Mouse (Mus musculus): ENCODE measurements around the gene Olfr1417. TPM values are rescaled to one million over a fixed set of nuclear protein-coding genes. Genes with fewer than 3 reads are reported as not detected.

Gene Olfr1417
- polyA plus RNA-seq, 1 experiment from 2014 or later: 0.38 TPM

GRCm38 (mm10) chr19:11777191-11777865 is 61.7 kb downstream of the Olfr1417 start:
- WGBS: 63% methylated on average over 7 of the region's 7 CpGs
- ATAC-seq: peak; percentile 79

More at GRCm38 (mm10) chr19:11777191-11777865, 61.7 kb downstream of the Olfr1417 start:
- Histone ChIP-seq H3K4me3 (ENCODE audit: low read depth, low read length) (no peak overlapping the region), H3K27ac (ENCODE audit: low read length) (no peak overlapping the region), H3K9ac (ENCODE audit: low read depth, low read length) (no peak overlapping the region), H3K9me3 (replicated peaks; ENCODE audit: control insufficient read depth, low read length, poor library complexity, severe bottlenecking) (no peaks in the 10 kb centered on the region), H3K4me2 (ENCODE audit: low read length) (no peak overlapping the region), H3K27me3 (ENCODE audit: control insufficient read depth, insufficient read depth, low read depth, low read length) (no peaks in the 10 kb centered on the region), H3K36me3 (ENCODE audit: control insufficient read depth, insufficient read depth, low read length) (peaks cover 11% of the 10 kb centered on the region), H3K4me1 (ENCODE audit: control insufficient read depth, insufficient read depth, low read length) (no peaks in the 10 kb centered on the region)

Other genes starting within 250 kb of the Olfr1417 start
- 1.6 and 1.9 TPM in 2 replicates for gene Ms4a6d, start 234.4 kb downstream of the Olfr1417 start, polyA plus RNA-seq (2015; fragmentation: Nextera tagmentation; extraction: Ambion mirVana)
- not detected in 2 replicates for gene Ms4a2, start 215.5 kb downstream of the Olfr1417 start, polyA plus RNA-seq (2015; fragmentation: Nextera tagmentation; extraction: Ambion mirVana)
- not detected in 2 replicates for gene Ms4a3, start 198.4 kb downstream of the Olfr1417 start, polyA plus RNA-seq (2015; fragmentation: Nextera tagmentation; extraction: Ambion mirVana)
- gene Oosp2, start 178.7 kb downstream of the Olfr1417 start, polyA plus RNA-seq (2015; fragmentation: Nextera tagmentation; extraction: Ambion mirVana): not detected in 2 replicates
- not detected in 2 replicates for gene Oosp1, start 148.1 kb downstream of the Olfr1417 start, polyA plus RNA-seq (2015; fragmentation: Nextera tagmentation; extraction: Ambion mirVana)
- not detected in 2 replicates for gene Oosp3, start 142.2 kb downstream of the Olfr1417 start, polyA plus RNA-seq (2015; fragmentation: Nextera tagmentation; extraction: Ambion mirVana)
- not detected in 2 replicates for gene Gif, start 91.7 kb downstream of the Olfr1417 start, polyA plus RNA-seq (2015; fragmentation: Nextera tagmentation; extraction: Ambion mirVana)
- 45.7 and 46.3 TPM in 2 replicates for gene Mrpl16, start 68.8 kb downstream of the Olfr1417 start, polyA plus RNA-seq (2015; fragmentation: Nextera tagmentation; extraction: Ambion mirVana)
- gene Stx3, start 19.8 kb downstream of the Olfr1417 start, polyA plus RNA-seq (2015; fragmentation: Nextera tagmentation; extraction: Ambion mirVana): 35.9 and 40.2 TPM in 2 replicates
- gene Olfr1418, start 21.8 kb upstream of the Olfr1417 start, polyA plus RNA-seq (2015; fragmentation: Nextera tagmentation; extraction: Ambion mirVana): not detected in 2 replicates
- gene Olfr1419, start 35.9 kb upstream of the Olfr1417 start, polyA plus RNA-seq (2015; fragmentation: Nextera tagmentation; extraction: Ambion mirVana): not detected in 2 replicates
- 0.06 and 0.14 TPM in 2 replicates for gene Olfr1420, start 47.3 kb upstream of the Olfr1417 start, polyA plus RNA-seq (2015; fragmentation: Nextera tagmentation; extraction: Ambion mirVana)
- gene Patl1, start 73.2 kb upstream of the Olfr1417 start, polyA plus RNA-seq (2015; fragmentation: Nextera tagmentation; extraction: Ambion mirVana): 15.8 and 18.5 TPM in 2 replicates
- gene Osbp, start 126.7 kb upstream of the Olfr1417 start, polyA plus RNA-seq (2015; fragmentation: Nextera tagmentation; extraction: Ambion mirVana): 3.3 and 3.6 TPM in 2 replicates
- gene Olfr1423, start 202.1 kb upstream of the Olfr1417 start, polyA plus RNA-seq (2015; fragmentation: Nextera tagmentation; extraction: Ambion mirVana): not detected in 2 replicates
- gene Olfr1424, start 223.5 kb upstream of the Olfr1417 start, polyA plus RNA-seq (2015; fragmentation: Nextera tagmentation; extraction: Ambion mirVana): not detected in 2 replicates
- not detected in 2 replicates for gene Olfr1425, start 238.5 kb upstream of the Olfr1417 start, polyA plus RNA-seq (2015; fragmentation: Nextera tagmentation; extraction: Ambion mirVana)